Mouse (Mus musculus): ENCODE results near the gene Ttk.

- TF ChIP-seq CTCF (conservative IDR thresholded peaks at IDR 0.05; ENCODE audit: low read length) (no peak), POU5F1 (IDR thresholded peaks at IDR 0.05; ENCODE audit: borderline replicate concordance, low read length) (no peak), NANOG (IDR thresholded peaks at IDR 0.05; ENCODE audit: borderline replicate concordance, low read length) (no peak)
Observed at GRCm38 (mm10) chr9:83789326-83789725, 45.2 kb upstream of the Ttk start.
